Comparison of ENCODE assay signal across 21 mouse cellular contexts in the genomic region with DNA sequence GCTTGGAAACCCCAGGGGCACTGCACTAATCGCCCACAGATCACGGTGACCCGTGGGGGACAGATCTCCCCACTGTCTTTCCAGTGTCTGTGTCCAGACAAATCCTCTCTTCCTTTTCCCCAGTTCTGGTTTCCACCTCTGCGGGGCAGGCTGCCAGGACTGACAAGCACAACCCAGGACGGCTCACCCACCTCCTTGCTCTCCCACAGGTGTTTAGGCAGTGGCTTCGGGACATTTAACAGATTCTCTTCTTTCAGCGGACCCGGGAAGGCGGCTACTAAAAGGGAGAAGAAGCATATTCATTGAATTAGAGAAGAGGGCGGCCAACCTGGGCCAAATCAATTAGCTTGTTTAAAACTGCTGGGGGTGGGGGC.
DNase-seq lines count a peak whose midpoint lies in the region; ATAC-seq and TF ChIP-seq lines count a peak whose summit lies in the region.
"Had no signal": no experiment of that assay in that cellular context is flagged by ENCODE, and none has a peak within 500 bp of the region (broad histone marks: within the 10 kb centered on the region; RNA-seq: fewer than 3 reads in every experiment).

No protein-coding gene starts in this region.

- WGBS in kidney, embryonic 16.5 days: 23% methylated on average over 10 of the region's 10 CpGs
- WGBS in kidney, adult 2 months: 65% methylated on average over 10 of the region's 10 CpGs
- 10% methylated on average over 9 of the region's 10 CpGs for WGBS in neural tube, embryonic 15.5 days
- 7% methylated on average over 10 of the region's 10 CpGs for WGBS in limb, embryonic 10.5 days

- H3K9ac ChIP-seq in kidney, embryonic 16.5 days (replicated peaks; ENCODE audit: low read length): no peak overlapping the region
- H3K9ac ChIP-seq in neural tube, embryonic 15.5 days (replicated peaks): no peak overlapping the region
- H3K9ac ChIP-seq: hindbrain, embryonic 14.5 days; limb, embryonic 12.5 days; midbrain, embryonic 12.5 days had no signal

- TF ChIP-seq CTCF in kidney, adult 2 months (conservative IDR thresholded peaks at IDR 0.05; ENCODE audit: insufficient read depth, insufficient read length, low read depth, low read length): no peak

- H3K36me3 ChIP-seq in kidney, embryonic 16.5 days (ENCODE audit: insufficient read depth, low read length): peaks cover 14% of the 10 kb centered on the region
- H3K36me3 ChIP-seq in kidney, adult 2 months (ENCODE audit: control insufficient read depth, insufficient read depth, low read length): no peaks in the 10 kb centered on the region
- peaks cover 24% of the 10 kb centered on the region for H3K36me3 ChIP-seq in neural tube, embryonic 15.5 days
- H3K36me3 ChIP-seq in limb, embryonic 10.5 days: peaks cover 5% of the 10 kb centered on the region; the same call in 1 of the 2 replicates

- H3K4me3 ChIP-seq in kidney, embryonic 16.5 days (ENCODE audit: low read length): no peak overlapping the region
- H3K4me3 ChIP-seq in kidney, adult 2 months (ENCODE audit: insufficient read depth, low read depth, low read length): no peak overlapping the region
- no peak overlapping the region for H3K4me3 ChIP-seq in neural tube, embryonic 15.5 days (replicated peaks)
- H3K4me3 ChIP-seq in limb, embryonic 10.5 days: peak overlapping the region; percentile 13; the same call in 1 of the 2 replicates
- H3K4me3 ChIP-seq: erythroblast, embryonic 14.5 days; left cerebral cortex, adult 2 months; limb, embryonic 12.5 days; midbrain, embryonic 12.5 days had no signal

- no peaks in the 10 kb centered on the region for H3K4me1 ChIP-seq in kidney, embryonic 16.5 days (ENCODE audit: insufficient read depth, low read length)
- no peaks in the 10 kb centered on the region for H3K4me1 ChIP-seq in kidney, adult 2 months (ENCODE audit: control insufficient read depth, insufficient read depth, low read length)
- 0 out of 2 replicates have a peak, but pooled peaks cover 2% of the 10 kb centered on the region for H3K4me1 ChIP-seq in neural tube, embryonic 15.5 days
- H3K4me1 ChIP-seq in limb, embryonic 10.5 days: peaks cover 29% of the 10 kb centered on the region

- H3K27ac ChIP-seq in kidney, embryonic 16.5 days (ENCODE audit: low read length): no peak overlapping the region
- no peak overlapping the region for H3K27ac ChIP-seq in kidney, adult 2 months (ENCODE audit: insufficient read depth, low read depth, low read length)
- no peak overlapping the region for H3K27ac ChIP-seq in neural tube, embryonic 15.5 days (replicated peaks)
- H3K27ac ChIP-seq in limb, embryonic 10.5 days: 0 out of 2 replicates have a peak overlapping the region, but pooled peaks have one; percentile 14
- H3K27ac ChIP-seq: hindbrain, embryonic 14.5 days; left cerebral cortex, adult 2 months; limb, embryonic 12.5 days; midbrain, embryonic 12.5 days had no signal

- DNase-seq in adrenal gland, adult 2 months: peak; percentile 36
- no peak for DNase-seq in adrenal gland, adult 8-10 months
- DNase-seq in kidney, adult 2 months: no peak
- DNase-seq in neural tube, embryonic 10.5 days (ENCODE audit: extremely low spot score, low spot score): peak; percentile 16
- DNase-seq in limb, embryonic 10.5 days (ENCODE audit: low spot score): no peak
- no peak for DNase-seq in adipocyte (ENCODE audit: low spot score)
- DNase-seq: adrenal gland, postnatal 36 days; cerebellum, adult 2 months; gastrocnemius, postnatal 25 days; heart, postnatal 10 days; right cerebral cortex, postnatal 25 days; thymus, postnatal 4 days had no signal

- peak; percentile 35; the same call in 1 of the 2 replicates for ATAC-seq in kidney, embryonic 16.5 days (ENCODE audit: low FRiP score, low TSS enrichment)
- ATAC-seq in neural tube, embryonic 15.5 days (ENCODE audit: low FRiP score): no peak
- ATAC-seq: CD4-positive, CD25-positive, alpha-beta regulatory T cell, adult 4 months; intestine, postnatal 0 days had no signal

- H3K27me3 ChIP-seq in kidney, embryonic 16.5 days (ENCODE audit: insufficient read depth, low read length): no peaks in the 10 kb centered on the region
- H3K27me3 ChIP-seq in kidney, adult 2 months (replicated peaks; ENCODE audit: control insufficient read depth, insufficient read depth, low read length): no peaks in the 10 kb centered on the region
- H3K27me3 ChIP-seq in neural tube, embryonic 15.5 days (replicated peaks): no peaks in the 10 kb centered on the region
- no peaks in the 10 kb centered on the region for H3K27me3 ChIP-seq in limb, embryonic 10.5 days (ENCODE audit: low read depth, poor library complexity, severe bottlenecking)
- H3K27me3 ChIP-seq: limb, embryonic 12.5 days; midbrain, embryonic 12.5 days had no signal

- no peaks in the 10 kb centered on the region for H3K9me3 ChIP-seq in kidney, embryonic 16.5 days (ENCODE audit: low read length)
- no peaks in the 10 kb centered on the region for H3K9me3 ChIP-seq in neural tube, embryonic 15.5 days (replicated peaks)
- no peaks in the 10 kb centered on the region for H3K9me3 ChIP-seq in limb, embryonic 10.5 days (replicated peaks)
- H3K9me3 ChIP-seq: limb, embryonic 12.5 days; midbrain, embryonic 12.5 days had no signal

- no peak for TF ChIP-seq POLR2A in kidney, adult 2 months (IDR thresholded peaks at IDR 0.05; ENCODE audit: low read depth, low read length)

- H3K4me2 ChIP-seq in kidney, embryonic 16.5 days (replicated peaks; ENCODE audit: low read depth, low read length): no peak overlapping the region
- H3K4me2 ChIP-seq in neural tube, embryonic 15.5 days: no peak overlapping the region
- H3K4me2 ChIP-seq: hindbrain, embryonic 14.5 days; limb, embryonic 12.5 days; midbrain, embryonic 12.5 days had no signal

Comparison
In these comparisons a context has a peak if more than half of its experiments do, and no peak if none do; other contexts are left out.
1. DNase-seq: peak in adrenal gland, adult 2 months (single experiment) and neural tube, embryonic 10.5 days (single experiment); none in adrenal gland, adult 8-10 months (single experiment), kidney, adult 2 months (single experiment), limb, embryonic 10.5 days (single experiment) and adipocyte (single experiment).